Mouse (Mus musculus) left cerebral cortex, adult 9 months (tissue): Measurements from ENCODE around the gene C1qtnf6.

ENCODE experiments used
- DNase-seq, 2 experiments: peaks; one replicate each; pipeline ENCODE4 v3.0.0; 2022; ENCODE audit warnings: low spot score in 2 of 2

C1qtnf6 gene

GRCm38 (mm10) chr15:78530671-78531450, at the start of gene C1qtnf6:
Gene C1qtnf6 (minus strand): TSS chr15:78531416.
- DNase-seq, result no peak

- no peak for DNase-seq
These were observed 45.1 kb upstream of the C1qtnf6 start for GRCm38 (mm10) chr15:78576284-78576810.

- no peak for DNase-seq
These were observed 41.6 kb upstream of the C1qtnf6 start, which contains the start of gene Rac2 for GRCm38 (mm10) chr15:78572658-78573397. Gene Rac2 (minus strand): TSS chr15:78572783.

DNA sequence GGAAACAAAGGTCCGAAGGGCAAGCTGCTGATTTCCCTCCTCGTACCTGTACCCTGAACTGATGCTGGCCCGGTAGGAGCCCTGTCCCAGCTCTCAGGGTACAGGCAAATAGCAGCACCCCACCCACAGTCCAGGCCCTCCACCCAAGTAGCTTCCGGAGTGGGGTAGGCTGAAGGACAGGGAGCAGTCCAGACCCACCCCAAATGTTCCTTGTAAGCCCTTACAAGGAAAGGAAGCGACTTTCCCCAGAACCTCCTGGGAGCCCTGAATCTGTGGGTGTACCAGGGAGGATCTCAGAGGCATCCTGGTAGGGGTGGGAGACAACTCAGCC, 41.0 kb upstream of the C1qtnf6 start:
- no peak for DNase-seq

- DNase-seq, result no peak
These were observed 40.5 kb upstream of the C1qtnf6 start for GRCm38 (mm10) chr15:78571554-78572269.

GRCm38 (mm10) chr15:78570170-78570569, 39.0 kb upstream of the C1qtnf6 start:
- DNase-seq, result no peak

DNA sequence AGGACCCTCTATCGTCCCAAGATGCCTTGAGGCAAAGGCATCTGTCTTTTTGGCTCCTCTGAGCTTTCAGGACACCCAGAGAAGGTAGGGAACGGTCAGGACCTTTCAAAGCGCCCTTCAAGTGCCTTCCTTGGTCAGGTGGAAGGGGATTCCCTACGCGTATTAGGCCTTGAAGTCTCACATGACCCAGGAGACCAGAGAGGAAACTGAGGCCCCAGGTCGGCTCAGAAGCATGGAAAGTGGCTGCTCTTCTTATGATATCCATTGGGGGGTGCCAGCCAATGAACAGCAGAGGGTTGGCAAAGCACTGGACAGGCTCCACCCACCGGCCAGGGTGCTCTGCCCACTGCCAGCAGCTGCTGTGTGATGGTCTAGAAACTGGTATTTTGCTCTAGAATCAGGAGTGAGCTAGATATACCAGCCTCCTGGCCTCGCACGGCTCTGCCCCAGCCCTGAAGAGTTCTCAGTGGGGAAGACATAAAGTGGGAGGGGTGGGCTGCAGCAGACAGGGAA, 36.4 kb upstream of the C1qtnf6 start:
- no peak for DNase-seq

GRCm38 (mm10) chr15:78564764-78565435, 33.7 kb upstream of the C1qtnf6 start:
- no peak for DNase-seq

GRCm38 (mm10) chr15:78563937-78564336, 32.7 kb upstream of the C1qtnf6 start:
- DNase-seq, result no peak

DNA sequence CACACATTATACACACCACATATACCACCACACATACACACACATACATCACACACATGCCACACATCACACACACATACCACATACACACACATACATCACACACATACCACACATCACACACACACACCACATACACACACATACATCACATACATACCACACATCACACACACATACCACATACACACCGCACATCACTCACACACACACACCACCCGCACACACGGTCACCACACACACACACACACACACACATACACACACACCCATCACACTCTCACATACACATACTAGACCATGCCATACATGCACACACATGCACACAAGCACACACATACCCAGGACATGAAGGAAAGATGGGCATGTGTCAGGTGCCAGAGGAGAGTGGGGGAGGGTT, 32.1 kb upstream of the C1qtnf6 start:
- no peak for DNase-seq

DNA sequence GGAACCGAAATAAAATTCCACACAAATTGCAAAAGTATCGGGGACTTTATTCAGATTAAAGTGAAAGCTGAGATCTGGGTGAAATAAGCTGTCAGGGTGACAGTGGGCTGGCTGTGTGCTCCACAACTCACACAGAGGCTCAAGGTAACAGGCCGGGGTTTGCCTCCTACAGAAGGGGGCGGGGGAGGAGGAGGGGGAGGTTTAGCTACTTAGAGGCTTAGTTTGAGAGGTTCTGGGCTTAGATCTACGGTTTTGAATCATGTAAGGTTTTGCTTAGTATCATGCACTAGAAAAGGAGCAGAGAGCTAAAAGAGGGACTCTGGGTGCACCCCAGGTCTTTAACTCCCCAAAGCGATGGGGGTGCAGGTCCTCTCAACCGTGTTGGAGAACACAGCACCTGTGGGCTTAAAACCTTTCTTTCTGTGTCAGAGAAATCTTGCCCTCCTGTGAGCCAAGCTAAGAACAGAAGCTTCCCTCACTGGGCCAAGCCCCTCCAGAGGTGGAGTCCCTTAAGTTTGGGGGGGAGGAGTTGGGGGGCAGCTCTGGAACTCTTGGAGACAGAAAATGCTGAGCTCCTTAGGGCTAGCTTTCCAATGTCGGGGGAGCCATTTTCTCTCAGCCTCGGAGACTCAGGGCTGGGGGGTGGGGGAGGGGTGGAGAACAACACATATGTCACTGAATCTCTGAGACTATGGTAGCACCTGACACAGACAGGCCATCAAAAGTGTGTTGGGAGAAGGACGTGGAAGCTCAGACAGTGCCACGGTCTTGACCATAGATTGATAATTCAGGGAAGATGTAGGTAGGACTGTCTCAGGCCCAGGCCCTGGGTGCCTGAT, 28.1 kb upstream of the C1qtnf6 start:
- DNase-seq, result no peak

DNA sequence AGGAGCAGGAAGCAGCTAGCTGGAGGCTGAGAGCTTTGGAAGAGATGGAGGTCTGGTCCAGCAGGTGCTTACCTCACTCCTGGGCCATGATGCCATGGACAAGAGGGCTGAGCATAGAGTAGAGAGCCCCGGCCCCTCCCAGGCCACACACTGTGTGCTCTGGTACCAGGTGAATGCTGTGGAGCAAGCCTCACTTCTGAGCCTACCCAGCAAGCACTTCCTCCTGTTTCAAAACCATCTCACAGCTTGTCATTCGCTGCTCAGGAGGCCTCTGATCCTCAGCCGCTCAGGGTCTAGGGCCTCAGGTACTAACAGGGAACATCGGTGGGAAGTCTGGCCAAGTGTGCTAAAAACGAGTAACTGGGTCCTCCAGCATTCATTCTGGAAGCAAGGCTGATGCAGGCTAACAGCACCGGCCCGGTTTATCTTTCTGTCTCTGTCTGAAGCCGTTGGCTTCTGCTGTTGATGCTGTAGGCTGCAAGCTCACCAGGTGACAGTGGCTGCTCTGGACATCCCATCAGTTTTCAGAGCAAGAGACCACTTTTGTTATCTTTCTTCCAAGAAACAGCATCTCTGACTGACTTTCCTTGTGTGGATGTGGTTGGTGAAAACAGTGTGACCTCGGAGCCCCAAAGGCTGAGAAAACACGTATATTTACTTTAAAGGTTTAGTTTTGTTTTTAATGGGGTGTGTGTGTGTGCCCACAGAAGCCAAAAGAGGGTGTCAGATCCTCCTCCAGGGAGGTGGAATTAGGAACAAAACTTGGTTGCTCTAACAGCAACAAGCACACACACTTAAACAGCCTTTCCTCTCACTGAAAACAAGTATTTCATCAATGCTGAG, 26.7 kb upstream of the C1qtnf6 start:
- DNase-seq, result no peak

GRCm38 (mm10) chr15:78554545-78555313, 23.5 kb upstream of the C1qtnf6 start:
- no peak for DNase-seq

- no peak for DNase-seq
These were observed 18.0 kb upstream of the C1qtnf6 start for GRCm38 (mm10) chr15:78549189-78549734.

- DNase-seq, result no peak
These were observed 17.5 kb upstream of the C1qtnf6 start for GRCm38 (mm10) chr15:78548711-78549110.

DNA sequence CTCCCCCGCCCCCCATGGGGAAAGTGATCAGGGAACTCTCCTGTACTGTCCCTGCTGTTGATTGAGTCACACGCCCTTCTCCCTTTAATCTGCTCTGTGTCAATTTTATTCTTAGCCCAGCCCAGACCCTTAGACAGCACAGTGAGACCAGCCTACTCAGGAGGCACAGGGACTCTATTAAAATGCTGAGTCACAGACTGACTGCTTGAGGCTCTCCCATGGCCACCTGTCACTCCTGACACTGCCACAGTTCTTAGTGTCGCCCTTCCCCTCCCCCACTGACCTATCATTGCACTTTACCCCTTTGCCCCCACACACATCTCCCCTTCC, 17.1 kb upstream of the C1qtnf6 start:
- DNase-seq, result no peak

DNA sequence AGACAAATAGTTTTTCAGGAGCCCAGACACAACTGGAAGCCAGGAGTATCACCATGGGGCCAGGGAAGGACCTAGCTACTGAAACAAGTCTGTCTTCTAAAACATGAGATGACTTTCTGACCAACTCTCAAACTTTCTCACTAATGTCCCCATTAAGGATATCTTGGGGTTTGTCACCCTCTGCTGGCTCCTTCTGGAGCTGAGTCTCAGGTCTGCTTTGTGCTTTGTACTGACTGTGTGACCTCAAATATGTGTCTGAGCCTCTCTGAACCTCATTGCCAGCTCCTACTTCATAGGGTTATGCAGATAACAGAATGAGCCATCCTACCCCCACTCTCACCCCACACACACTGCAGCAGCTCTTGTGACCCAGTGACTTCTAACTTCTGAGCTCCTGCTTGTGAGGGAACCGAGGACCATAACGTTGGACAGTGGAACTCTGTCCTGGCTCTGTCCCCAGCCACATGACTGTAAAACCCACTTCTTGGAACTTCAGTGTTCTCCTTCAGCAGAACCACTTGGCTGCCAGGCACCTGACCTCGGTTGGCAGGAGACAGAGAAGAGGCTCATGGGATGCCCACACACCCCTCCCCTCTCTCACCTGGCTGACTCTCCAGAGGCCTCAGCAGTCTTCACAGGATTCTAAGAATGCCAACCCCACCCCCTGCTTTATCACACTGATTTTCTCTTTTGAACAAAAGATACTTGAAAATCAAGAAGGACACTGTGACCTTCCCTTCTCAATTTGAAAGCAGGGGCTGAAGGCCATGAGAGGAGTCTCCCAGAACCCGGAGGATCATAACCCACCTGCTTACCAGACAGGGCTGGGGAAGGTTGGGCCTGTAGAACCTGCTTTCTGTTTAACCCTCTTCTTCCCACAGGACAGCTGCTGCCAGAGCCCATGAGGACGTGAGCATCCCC, 16.5 kb upstream of the C1qtnf6 start:
- no peak for DNase-seq

DNA sequence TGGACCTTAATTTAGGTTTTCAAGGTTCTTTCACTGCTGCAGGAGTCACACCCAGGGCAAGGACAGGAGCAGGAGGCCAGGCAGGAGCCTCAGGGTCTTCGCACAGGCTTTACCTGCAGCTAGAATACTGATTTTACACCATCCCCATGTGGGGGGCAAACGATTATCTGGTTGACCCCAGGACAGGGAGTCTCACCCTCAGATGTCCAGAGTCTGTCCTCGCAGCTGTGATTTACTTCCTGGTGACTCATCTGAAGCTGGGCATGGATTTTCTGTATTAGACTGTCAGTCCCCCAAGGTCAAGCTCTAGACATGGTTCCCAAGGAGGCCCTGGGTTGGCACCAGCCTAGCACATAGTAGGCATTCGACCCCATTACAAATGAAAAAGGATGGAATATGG, 14.8 kb upstream of the C1qtnf6 start:
- no peak for DNase-seq
